Mouse (Mus musculus) liver, embryonic 14.5 days (tissue): ENCODE measurements around the gene Ush2a.

ENCODE experiments used
- CTCF ChIP-seq: IDR thresholded peaks from 2 replicates; pipeline ENCODE4 v1.5.1; 2016; ENCODE audit warnings: antibody characterized with exemption, low read depth, control low read depth
- EP300 ChIP-seq: IDR thresholded peaks from 2 replicates; pipeline ENCODE4 v1.6.1; 2016; ENCODE audit warnings: antibody characterized with exemption, low read depth

DNA sequence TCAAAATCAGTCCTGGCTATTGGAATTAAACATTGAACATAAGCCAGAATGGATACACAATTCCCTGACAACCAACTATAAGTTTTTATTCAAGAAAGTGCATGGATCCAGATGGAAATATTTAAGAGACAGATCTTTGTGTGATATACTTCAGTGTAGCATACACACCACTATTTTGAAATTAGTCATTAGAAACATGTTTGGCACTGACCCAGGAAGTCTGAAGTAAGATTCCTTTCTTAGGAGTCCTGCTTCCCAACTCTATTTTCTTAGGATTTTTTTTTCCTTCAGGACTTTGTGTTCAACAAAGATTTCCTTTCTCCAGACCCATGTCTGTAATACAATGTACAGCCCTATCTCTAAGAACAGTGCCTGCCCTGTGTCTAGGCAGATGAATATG, 23.2 kb upstream of the Ush2a start:
- TF ChIP-seq CTCF, result no peak
- TF ChIP-seq EP300, result no peak
